Mouse (Mus musculus) kidney, postnatal 25 days (tissue): ENCODE results near the gene Bcam.
A peak's percentile ranks its signal among the peaks of the same experiment; 100 is the strongest.

Experiments used
- DNase-seq, 2 experiments: peaks; one replicate each; pipeline ENCODE4 v3.0.0; 2021; ENCODE audit warnings: mixed read lengths in 2 of 2

Bcam gene

GRCm38 (mm10) chr7:19752652-19753051, 18.2 kb downstream of the Bcam start:
- peak in 1 of 2 experiments; percentile 51 for DNase-seq

- DNase-seq = peak in 1 of 2 experiments; percentile 30
These were observed 19.8 kb downstream of the Bcam start for GRCm38 (mm10) chr7:19751070-19751383.

GRCm38 (mm10) chr7:19750217-19751069, 20.4 kb downstream of the Bcam start, which contains the start of gene Nectin2:
TSS of gene Nectin2 (minus strand) at chr7:19750483.
- peak; percentile 91 to 93 for DNase-seq

GRCm38 (mm10) chr7:19749389-19750216, 21.2 kb downstream of the Bcam start:
- peak; percentile 99 to 100 for DNase-seq

GRCm38 (mm10) chr7:19748219-19749195, 22.3 kb downstream of the Bcam start:
- DNase-seq = peak; percentile 45 to 69

- peak; percentile 58 to 86 for DNase-seq
These were observed 23.2 kb downstream of the Bcam start for GRCm38 (mm10) chr7:19747420-19748218.

GRCm38 (mm10) chr7:19746426-19747201, 24.2 kb downstream of the Bcam start:
- peak in 1 of 2 experiments; percentile 50 for DNase-seq

GRCm38 (mm10) chr7:19745971-19746370, 24.8 kb downstream of the Bcam start:
- DNase-seq = no peak

- peak; percentile 67 to 89 for DNase-seq
These were observed 26.0 kb downstream of the Bcam start for GRCm38 (mm10) chr7:19744590-19745385.

GRCm38 (mm10) chr7:19743791-19744190, 27.0 kb downstream of the Bcam start:
- DNase-seq = no peak

GRCm38 (mm10) chr7:19742468-19742867, 28.3 kb downstream of the Bcam start:
- no peak for DNase-seq

- peak; percentile 39 to 70 for DNase-seq
These were observed 29.3 kb downstream of the Bcam start for GRCm38 (mm10) chr7:19741329-19742031.

GRCm38 (mm10) chr7:19740269-19740668, 30.5 kb downstream of the Bcam start:
- peak; percentile 53 to 69 for DNase-seq

GRCm38 (mm10) chr7:19738771-19739170, 32.0 kb downstream of the Bcam start:
- no peak for DNase-seq

GRCm38 (mm10) chr7:19736389-19737057, 34.3 kb downstream of the Bcam start:
- no peak for DNase-seq

- DNase-seq = no peak
These were observed 36.6 kb downstream of the Bcam start for GRCm38 (mm10) chr7:19734178-19734666.

GRCm38 (mm10) chr7:19726541-19726940, 44.3 kb downstream of the Bcam start:
- DNase-seq = no peak

GRCm38 (mm10) chr7:19724167-19724566, 46.6 kb downstream of the Bcam start:
- DNase-seq = peak; percentile 47 to 77
